Mouse (Mus musculus) heart, embryonic 15.5 days (tissue): ENCODE results near the gene Kcnq1. TPM values are rescaled to one million over a fixed set of nuclear protein-coding genes. Genes with fewer than 3 reads are reported as not detected.
A peak's percentile ranks its signal among the peaks of the same experiment; 100 is the strongest.

Experiments
- ATAC-seq: fragments of 200-750 bp; cut with Nextera tagmentation; replicated peaks from 2 replicates; pipeline ENCODE4 v1.8.0; 2017; ENCODE audit warnings: low read depth, moderate TSS enrichment; ENCODE audit not compliant: insufficient number of reproducible peaks, insufficient read depth, low FRiP score
- H3K27ac ChIP-seq: fragments of 300-500 bp; sonication (generic); 2 replicates; pipeline ENCODE4 v1.5.1; 2015; ENCODE audit warnings: mild to moderate bottlenecking, inconsistent platforms
- H3K27me3 ChIP-seq: fragments of 300-500 bp; sonication (generic); 2 replicates; pipeline ENCODE4 v1.6.1; 2015; ENCODE audit warnings: inconsistent platforms
- H3K36me3 ChIP-seq: fragments of 300-500 bp; sonication (generic); 2 replicates; pipeline ENCODE4 v1.6.1; 2015; ENCODE audit warnings: mild to moderate bottlenecking, inconsistent platforms
- H3K4me1 ChIP-seq: fragments of 300-500 bp; sonication (generic); replicated peaks from 2 replicates; pipeline ENCODE4 v1.6.1; 2015; ENCODE audit warnings: inconsistent platforms
- H3K4me2 ChIP-seq: fragments of 300-500 bp; sonication (generic); 2 replicates; pipeline ENCODE4 v1.6.1; 2015; ENCODE audit warnings: inconsistent platforms, mild to moderate bottlenecking, moderate library complexity
- H3K4me3 ChIP-seq: fragments of 300-500 bp; sonication (generic); 2 replicates; pipeline ENCODE4 v1.5.1; 2015; ENCODE audit warnings: mild to moderate bottlenecking, inconsistent platforms
- H3K9ac ChIP-seq: fragments of 300-500 bp; sonication (generic); 2 replicates; pipeline ENCODE4 v1.6.1; 2015; ENCODE audit warnings: mild to moderate bottlenecking, inconsistent platforms
- H3K9me3 ChIP-seq: fragments of 300-500 bp; sonication (generic); replicated peaks from 2 replicates; pipeline ENCODE4 v1.6.1; 2016; ENCODE audit warnings: inconsistent platforms
- WGBS: fragments of 180-500 bp; shearing (Covaris S2); methylation state at CpG from one replicate; pipeline ENCODE4 v1.1.7; 2015; ENCODE audit warnings: mixed read lengths; 5-methylcytosine and 5-hydroxymethylcytosine counted together
- polyA plus RNA-seq: library from polyadenylated mRNA; unstranded; fragments of >200 nt; fragmentation: Nextera tagmentation; extraction: Ambion mirVana; gene quantifications from 2 replicates; pipeline ENCODE4 v1.2.1, GENCODE M21; 2015

The Kcnq1 gene
- polyA plus RNA-seq, 1 experiment from 2014 or later: 27.5 TPM

- H3K36me3 ChIP-seq: no peaks in the 10 kb centered on the region
- no peak overlapping the region for H3K9ac ChIP-seq
- H3K27ac ChIP-seq: no peak overlapping the region
- H3K4me2 ChIP-seq: no peak overlapping the region
- peaks cover 8% of the 10 kb centered on the region; the same call in 1 of the 2 replicates for H3K4me1 ChIP-seq
- peaks cover 12% of the 10 kb centered on the region for H3K27me3 ChIP-seq
- no peak for ATAC-seq
- WGBS: 81% methylated on average over 3 of the region's 3 CpGs
- H3K4me3 ChIP-seq: no peak overlapping the region
- no peaks in the 10 kb centered on the region for H3K9me3 ChIP-seq
These were observed 12.3 kb upstream of the Kcnq1 start for GRCm38 (mm10) chr7:143093847-143094246.

DNA sequence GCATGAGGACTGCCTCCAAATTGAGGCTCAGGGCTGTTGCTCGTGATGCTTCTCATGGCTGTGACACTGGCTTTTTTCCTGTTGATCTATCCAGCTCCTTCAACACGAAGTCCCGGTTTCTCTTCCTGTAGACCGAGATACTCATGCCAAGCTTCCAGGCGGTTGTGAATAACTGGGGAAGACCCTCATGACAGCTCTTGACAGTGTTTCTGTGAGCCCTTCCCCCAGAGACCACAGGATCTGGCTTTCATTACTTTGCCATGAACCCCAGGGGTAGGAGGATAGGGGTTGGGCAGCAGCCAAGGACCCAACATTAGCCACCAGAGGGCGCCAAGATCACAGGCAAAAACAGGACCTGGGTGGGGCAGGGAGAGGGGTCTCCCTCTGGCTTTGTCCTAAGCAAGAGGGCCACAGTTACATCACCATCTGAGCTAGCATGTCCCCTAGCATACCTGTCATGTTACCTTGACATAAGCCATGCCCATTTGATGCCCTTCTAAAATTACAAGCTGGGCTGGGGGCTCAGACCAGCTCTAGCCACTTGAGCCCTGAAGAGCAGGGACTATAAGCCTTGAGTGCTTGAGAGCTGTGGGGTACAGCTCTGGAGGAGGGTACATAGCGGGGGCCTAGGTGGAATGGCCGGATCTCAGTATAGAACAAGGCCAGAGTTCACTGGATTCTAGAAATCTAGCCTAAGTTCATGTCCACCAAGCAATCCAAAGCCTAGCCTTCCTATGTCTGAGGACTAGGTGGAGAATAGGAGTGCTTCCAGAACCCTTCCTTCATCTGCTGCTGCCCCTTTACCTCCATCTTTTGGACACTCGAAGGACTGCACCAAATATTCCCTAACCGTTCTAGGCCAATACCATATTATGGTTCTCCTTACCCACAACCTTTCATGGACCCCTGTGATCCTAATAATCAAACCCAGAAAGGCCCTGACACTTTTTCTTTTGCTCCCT is 11.3 kb upstream of the Kcnq1 start, which contains the start of gene Trpm5:
Gene Trpm5, minus strand, starts transcription at position 51 of the 962 bp plus-strand sequence.
- Histone ChIP-seq H3K27ac (no peak within 1 kb of the TSS), H3K9me3 (no peaks in the 10 kb centered on the region), H3K9ac (no peak within 1 kb of the TSS; the same call in 1 of the 2 replicates), H3K4me2 (no peak within 1 kb of the TSS), H3K36me3 (no peaks in the 10 kb centered on the region), H3K27me3 (peaks cover 6% of the 10 kb centered on the region; the same call in 1 of the 2 replicates), H3K4me3 (no peak within 1 kb of the TSS), H3K4me1 (peaks cover 8% of the 10 kb centered on the region; the same call in 1 of the 2 replicates)
- 32% methylated on average over 10 of the region's 10 CpGs for WGBS
- ATAC-seq: peak; percentile 47; the same call in 1 of the 2 replicates

GRCm38 (mm10) chr7:143095554-143095907 is 10.6 kb upstream of the Kcnq1 start:
- no peaks in the 10 kb centered on the region for H3K36me3 ChIP-seq
- ATAC-seq: no peak
- H3K9me3 ChIP-seq: no peaks in the 10 kb centered on the region
- H3K27me3 ChIP-seq: peaks cover 6% of the 10 kb centered on the region; the same call in 1 of the 2 replicates
- H3K4me1 ChIP-seq: peaks cover 8% of the 10 kb centered on the region; the same call in 1 of the 2 replicates
- H3K9ac ChIP-seq: no peak overlapping the region
- H3K27ac ChIP-seq: no peak overlapping the region
- no peak overlapping the region for H3K4me2 ChIP-seq
- no peak overlapping the region for H3K4me3 ChIP-seq
- 58% methylated on average over 1 of the region's 1 CpGs for WGBS

- no peaks in the 10 kb centered on the region for H3K9me3 ChIP-seq
- 0 out of 2 replicates have a peak, but pooled peaks cover 2% of the 10 kb centered on the region for H3K4me1 ChIP-seq
- H3K4me3 ChIP-seq: no peak overlapping the region
- no peak for ATAC-seq
- H3K4me2 ChIP-seq: no peak overlapping the region
- no peak overlapping the region for H3K27ac ChIP-seq
- WGBS: 49% methylated on average over 4 of the region's 4 CpGs
- H3K27me3 ChIP-seq: peaks cover 7% of the 10 kb centered on the region; the same call in 1 of the 2 replicates
- H3K36me3 ChIP-seq: no peaks in the 10 kb centered on the region
- H3K9ac ChIP-seq: no peak overlapping the region
These were observed 5.4 kb upstream of the Kcnq1 start for GRCm38 (mm10) chr7:143100759-143101158.

- no peak for ATAC-seq
- 49% methylated on average over 11 of the region's 11 CpGs for WGBS
These were observed 784 bp upstream of the Kcnq1 start for GRCm38 (mm10) chr7:143105258-143105897.

GRCm38 (mm10) chr7:143106672-143107465 is 707 bp downstream of the Kcnq1 start:
- Histone ChIP-seq H3K27ac (peak overlapping the region; percentile 94), H3K4me3 (peak overlapping the region; percentile 59), H3K4me1 (peaks cover 55% of the 10 kb centered on the region), H3K9me3 (no peaks in the 10 kb centered on the region), H3K36me3 (no peaks in the 10 kb centered on the region), H3K9ac (peak overlapping the region; percentile 69), H3K27me3 (peaks cover 29% of the 10 kb centered on the region), H3K4me2 (peak overlapping the region; percentile 79)
- 6% methylated on average over 51 of the region's 57 CpGs for WGBS
- ATAC-seq: peak; percentile 28; the same call in 1 of the 2 replicates

More at GRCm38 (mm10) chr7:143105258-143105897, 784 bp upstream of the Kcnq1 start:
- H3K4me3 ChIP-seq: no peak overlapping the region
- no peaks in the 10 kb centered on the region for H3K9me3 ChIP-seq
- no peak overlapping the region for H3K27ac ChIP-seq
- no peak overlapping the region for H3K4me2 ChIP-seq
- peaks cover 29% of the 10 kb centered on the region for H3K27me3 ChIP-seq
- H3K9ac ChIP-seq: no peak overlapping the region
- no peaks in the 10 kb centered on the region for H3K36me3 ChIP-seq
- H3K4me1 ChIP-seq: peaks cover 42% of the 10 kb centered on the region

DNA sequence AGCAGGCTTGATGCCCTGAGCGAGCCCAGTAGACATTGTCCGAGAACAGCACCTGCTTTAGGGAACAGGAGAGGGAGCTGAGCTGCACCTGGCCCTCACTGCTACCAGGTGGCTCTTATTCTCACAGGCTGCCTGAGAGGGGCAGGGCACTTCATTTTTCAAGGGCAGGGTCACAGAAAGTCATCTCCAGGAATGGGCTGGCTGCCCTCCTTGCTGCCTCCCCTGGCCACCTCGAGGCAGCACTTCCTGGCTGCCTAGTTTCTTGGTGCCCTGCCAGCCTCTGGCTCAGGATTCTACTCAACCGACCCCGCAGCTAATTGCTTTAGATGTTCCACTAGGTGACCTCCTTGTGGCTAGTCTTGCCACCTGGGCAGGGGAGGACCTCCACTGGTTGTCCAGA is 2.0 kb downstream of the Kcnq1 start:
- no peaks in the 10 kb centered on the region for H3K36me3 ChIP-seq
- WGBS: 15% methylated on average over 5 of the region's 5 CpGs
- peak overlapping the region; percentile 69 for H3K9ac ChIP-seq
- peak overlapping the region; percentile 79 for H3K4me2 ChIP-seq
- H3K27ac ChIP-seq: peak overlapping the region; percentile 94
- H3K27me3 ChIP-seq: peaks cover 29% of the 10 kb centered on the region
- no peaks in the 10 kb centered on the region for H3K9me3 ChIP-seq
- H3K4me3 ChIP-seq: peak overlapping the region; percentile 59
- no peak; the same call in 1 of the 2 replicates for ATAC-seq
- peaks cover 64% of the 10 kb centered on the region for H3K4me1 ChIP-seq

- H3K4me3 ChIP-seq: peak overlapping the region; percentile 59
These were observed 3.0 kb downstream of the Kcnq1 start for GRCm38 (mm10) chr7:143108996-143109660.

GRCm38 (mm10) chr7:143109696-143110095 is 3.5 kb downstream of the Kcnq1 start:
- peak overlapping the region; percentile 69; the same call in 1 of the 2 replicates for H3K9ac ChIP-seq
- 61% methylated on average over 3 of the region's 3 CpGs for WGBS
- H3K4me1 ChIP-seq: peaks cover 67% of the 10 kb centered on the region

More at GRCm38 (mm10) chr7:143108996-143109660, 3.0 kb downstream of the Kcnq1 start:
- ATAC-seq: no peak
- H3K4me2 ChIP-seq: peak overlapping the region; percentile 79
- H3K36me3 ChIP-seq: no peaks in the 10 kb centered on the region
- peak overlapping the region; percentile 69; the same call in 1 of the 2 replicates for H3K9ac ChIP-seq
- WGBS: 19% methylated on average over 3 of the region's 3 CpGs
- no peaks in the 10 kb centered on the region for H3K9me3 ChIP-seq
- H3K27me3 ChIP-seq: peaks cover 29% of the 10 kb centered on the region
- peaks cover 67% of the 10 kb centered on the region for H3K4me1 ChIP-seq
- H3K27ac ChIP-seq: peak overlapping the region; percentile 94

GRCm38 (mm10) chr7:143110803-143111202 is 4.6 kb downstream of the Kcnq1 start:
- Histone ChIP-seq H3K36me3 (no peaks in the 10 kb centered on the region), H3K27me3 (peaks cover 22% of the 10 kb centered on the region), H3K4me2 (peak overlapping the region; percentile 33), H3K9ac (0 out of 2 replicates have a peak overlapping the region, but pooled peaks have one; percentile 0), H3K9me3 (peaks cover 5% of the 10 kb centered on the region; the same call in 1 of the 2 replicates), H3K4me3 (no peak overlapping the region), H3K27ac (peak overlapping the region; percentile 94), H3K4me1 (peaks cover 67% of the 10 kb centered on the region)
- ATAC-seq: no peak
- 69% methylated on average over 1 of the region's 1 CpGs for WGBS

More at GRCm38 (mm10) chr7:143109696-143110095, 3.5 kb downstream of the Kcnq1 start:
- H3K36me3 ChIP-seq: no peaks in the 10 kb centered on the region
- peaks cover 29% of the 10 kb centered on the region for H3K27me3 ChIP-seq
- peak overlapping the region; percentile 94 for H3K27ac ChIP-seq
- no peak for ATAC-seq
- peaks cover 2% of the 10 kb centered on the region; the same call in 1 of the 2 replicates for H3K9me3 ChIP-seq
- peak overlapping the region; percentile 59 for H3K4me3 ChIP-seq
- peak overlapping the region; percentile 79 for H3K4me2 ChIP-seq
